Mouse (Mus musculus): ENCODE results near the gene Tspan18.

DNA sequence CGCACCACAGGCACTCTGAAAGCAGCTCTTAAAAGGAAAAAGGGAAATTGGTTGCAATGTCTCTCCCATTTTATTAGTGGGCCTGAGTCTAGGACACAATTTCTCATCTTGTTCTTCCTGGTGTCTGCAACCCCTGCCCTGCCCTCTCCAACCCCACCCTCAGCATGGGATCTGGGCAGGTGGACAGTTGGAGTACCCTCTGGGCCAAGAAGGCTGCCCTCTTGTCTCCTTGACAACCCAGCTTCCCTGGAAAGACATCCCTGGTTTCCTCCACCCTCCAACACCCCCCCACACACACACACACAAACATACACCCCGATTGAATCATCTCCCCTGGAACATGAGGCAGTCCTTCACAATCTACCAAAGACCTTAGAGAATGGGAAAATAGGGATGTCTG is 158.6 kb downstream of the Tspan18 start:
- no peak for TF ChIP-seq GATA1 (IDR thresholded peaks at IDR 0.05; ENCODE audit: borderline replicate concordance, low read length)
- no peak for TF ChIP-seq FLI1 (IDR thresholded peaks at IDR 0.05; ENCODE audit: low read length)
